ENCODE assay signal across 16 mouse cellular contexts in the genomic region with DNA sequence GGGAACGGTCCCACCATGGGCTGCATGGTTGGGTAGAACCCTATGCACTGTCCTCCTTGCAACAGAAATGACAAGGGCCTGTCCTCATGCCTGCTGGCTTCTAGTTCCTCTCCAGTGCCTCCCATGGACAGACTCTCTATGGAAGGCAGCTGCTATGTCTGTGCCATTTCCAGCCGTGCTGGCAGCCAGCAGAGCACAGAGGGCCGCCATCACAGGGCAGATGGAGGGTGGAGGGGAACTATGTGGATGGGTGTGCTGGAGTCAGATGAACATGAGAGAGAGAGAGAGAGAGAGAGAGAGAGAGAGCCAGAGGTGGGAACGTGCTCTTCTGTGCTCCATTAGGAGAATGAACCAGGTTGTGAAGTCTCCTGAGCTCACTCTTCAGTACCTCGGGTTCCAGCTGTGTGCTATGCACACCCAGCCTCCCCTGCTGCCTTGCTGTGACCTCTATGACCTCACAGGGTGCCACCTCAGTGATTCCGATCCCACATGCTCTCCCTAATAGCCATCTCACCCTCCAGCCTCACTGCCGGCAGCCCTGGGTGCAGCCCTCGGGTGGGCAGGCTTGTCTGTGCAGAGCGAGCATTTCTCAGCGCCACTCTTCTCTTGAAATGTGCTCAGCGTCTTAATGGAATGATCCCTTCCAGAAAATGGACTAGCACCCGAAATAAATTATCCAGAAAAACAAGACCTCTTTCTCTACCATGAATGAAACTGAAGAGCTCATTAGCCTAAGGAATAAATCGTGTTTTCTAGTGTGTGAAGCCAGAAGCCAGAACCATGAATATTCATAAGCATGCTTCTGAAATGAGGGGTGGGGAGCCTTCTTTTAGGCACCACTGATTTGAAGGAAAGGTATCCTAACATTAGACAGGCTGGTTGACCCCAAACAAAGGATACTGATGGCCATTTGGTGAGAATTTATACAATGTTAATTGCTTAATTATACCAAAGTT.
DNase-seq lines count a peak whose midpoint lies in the region; ATAC-seq lines count a peak whose summit lies in the region.
"Had no signal": no experiment of that assay in that cellular context is flagged by ENCODE, and none has a peak within 500 bp of the region (broad histone marks: within the 10 kb centered on the region; RNA-seq: fewer than 3 reads in every experiment).

No protein-coding gene starts in this region.

- no peaks in the 10 kb centered on the region for H3K9me3 ChIP-seq in midbrain, embryonic 15.5 days
- no peaks in the 10 kb centered on the region for H3K9me3 ChIP-seq in midbrain, embryonic 11.5 days (ENCODE audit: control insufficient read depth, low read length)
- H3K9me3 ChIP-seq in hindbrain, embryonic 14.5 days (ENCODE audit: control insufficient read depth, low read length), result no peaks in the 10 kb centered on the region
- no peaks in the 10 kb centered on the region for H3K9me3 ChIP-seq in neural tube, embryonic 14.5 days (ENCODE audit: control insufficient read depth, low read length)

- peak; percentile 69 for ATAC-seq in midbrain, embryonic 15.5 days (replicated peaks)
- no peak for ATAC-seq in midbrain, embryonic 11.5 days (ENCODE audit: low FRiP score)
- ATAC-seq in hindbrain, embryonic 14.5 days (ENCODE audit: low FRiP score), result peak; percentile 83
- ATAC-seq in neural tube, embryonic 14.5 days (ENCODE audit: low read depth), result peak; percentile 87
- ATAC-seq: intestine, postnatal 0 days had no signal

- no peaks in the 10 kb centered on the region for H3K36me3 ChIP-seq in midbrain, embryonic 15.5 days (replicated peaks)
- H3K36me3 ChIP-seq in midbrain, embryonic 11.5 days (ENCODE audit: control insufficient read depth, insufficient read depth, low read length), result no peaks in the 10 kb centered on the region
- no peaks in the 10 kb centered on the region for H3K36me3 ChIP-seq in hindbrain, embryonic 14.5 days (replicated peaks; ENCODE audit: control insufficient read depth, insufficient read depth)
- no peaks in the 10 kb centered on the region for H3K36me3 ChIP-seq in neural tube, embryonic 14.5 days (ENCODE audit: control insufficient read depth, insufficient read depth, low read length)

- H3K4me2 ChIP-seq in midbrain, embryonic 15.5 days, result no peak overlapping the region
- no peak overlapping the region for H3K4me2 ChIP-seq in midbrain, embryonic 11.5 days
- H3K4me2 ChIP-seq in hindbrain, embryonic 14.5 days (replicated peaks), result no peak overlapping the region
- H3K4me2 ChIP-seq in neural tube, embryonic 14.5 days (ENCODE audit: low read depth, low read length), result no peak overlapping the region
- H3K4me2 ChIP-seq: lung, embryonic 14.5 days had no signal

- H3K4me1 ChIP-seq in midbrain, embryonic 15.5 days, result no peaks in the 10 kb centered on the region
- no peaks in the 10 kb centered on the region for H3K4me1 ChIP-seq in midbrain, embryonic 11.5 days (ENCODE audit: control insufficient read depth, insufficient read depth, low read length)
- no peaks in the 10 kb centered on the region for H3K4me1 ChIP-seq in hindbrain, embryonic 14.5 days (replicated peaks; ENCODE audit: control insufficient read depth, insufficient read depth, low read length)
- peaks cover 3% of the 10 kb centered on the region; the same call in 1 of the 2 replicates for H3K4me1 ChIP-seq in neural tube, embryonic 14.5 days (ENCODE audit: control insufficient read depth, insufficient read depth, low read length)

- H3K9ac ChIP-seq in midbrain, embryonic 15.5 days, result no peak overlapping the region
- no peak overlapping the region for H3K9ac ChIP-seq in midbrain, embryonic 11.5 days (ENCODE audit: low read length)
- no peak overlapping the region for H3K9ac ChIP-seq in hindbrain, embryonic 14.5 days
- H3K9ac ChIP-seq in neural tube, embryonic 14.5 days (replicated peaks; ENCODE audit: low read depth, low read length), result no peak overlapping the region
- H3K9ac ChIP-seq: lung, embryonic 14.5 days had no signal

- H3K27ac ChIP-seq in midbrain, embryonic 15.5 days, result peak overlapping the region; percentile 4; the same call in 1 of the 2 replicates
- no peak overlapping the region for H3K27ac ChIP-seq in midbrain, embryonic 11.5 days (ENCODE audit: low read depth, low read length)
- peak overlapping the region; percentile 26; the same call in 1 of the 2 replicates for H3K27ac ChIP-seq in hindbrain, embryonic 14.5 days
- peak overlapping the region; percentile 69 for H3K27ac ChIP-seq in neural tube, embryonic 14.5 days (ENCODE audit: low read depth, low read length)
- H3K27ac ChIP-seq: left cerebral cortex, adult 2 months had no signal

- H3K4me3 ChIP-seq in midbrain, embryonic 15.5 days, result no peak overlapping the region
- no peak overlapping the region for H3K4me3 ChIP-seq in midbrain, embryonic 11.5 days (ENCODE audit: low read depth, low read length)
- H3K4me3 ChIP-seq in hindbrain, embryonic 14.5 days (replicated peaks; ENCODE audit: low read length), result no peak overlapping the region
- H3K4me3 ChIP-seq in neural tube, embryonic 14.5 days (ENCODE audit: low read depth, low read length), result no peak overlapping the region
- H3K4me3 ChIP-seq: left cerebral cortex, adult 2 months had no signal

- 62% methylated on average over 13 of the region's 13 CpGs for WGBS in midbrain, embryonic 15.5 days
- WGBS in midbrain, embryonic 11.5 days, result 70% methylated on average over 13 of the region's 13 CpGs
- 48% methylated on average over 13 of the region's 13 CpGs for WGBS in hindbrain, embryonic 14.5 days
- WGBS in neural tube, embryonic 14.5 days, result 27% methylated on average over 13 of the region's 13 CpGs

- H3K27me3 ChIP-seq in midbrain, embryonic 15.5 days (replicated peaks), result no peaks in the 10 kb centered on the region
- H3K27me3 ChIP-seq in midbrain, embryonic 11.5 days (ENCODE audit: control insufficient read depth, insufficient read depth, low read length), result no peaks in the 10 kb centered on the region
- no peaks in the 10 kb centered on the region for H3K27me3 ChIP-seq in hindbrain, embryonic 14.5 days (ENCODE audit: control insufficient read depth, insufficient read depth, low read length)
- no peaks in the 10 kb centered on the region for H3K27me3 ChIP-seq in neural tube, embryonic 14.5 days (ENCODE audit: control insufficient read depth, insufficient read depth, low read length)

- peak; percentile 82 for DNase-seq in heart, adult 11 months
- no peak for DNase-seq in heart, postnatal 4 days
- no peak for DNase-seq in midbrain, embryonic 11.5 days (ENCODE audit: low spot score, missing footprints)
- DNase-seq in hindbrain, embryonic 14.5 days (ENCODE audit: low spot score), result peak; percentile 26
- DNase-seq in urinary bladder, postnatal 10 days (ENCODE audit: low spot score), result no peak
- no peak for DNase-seq in adrenal gland, adult 2 months
- DNase-seq: B cell, adult 2 months; cerebellum, adult 2 months; embryo, embryonic 11 days; gastrocnemius, postnatal 36 days; lung, embryonic 14.5 days; right cerebral cortex, postnatal 25 days had no signal

Comparison
In these comparisons a context has a peak if more than half of its experiments do, and no peak if none do; other contexts are left out.
1. DNase-seq: peak in heart, adult 11 months (single experiment) and hindbrain, embryonic 14.5 days (single experiment); none in heart, postnatal 4 days (single experiment), midbrain, embryonic 11.5 days (single experiment), urinary bladder, postnatal 10 days (single experiment) and adrenal gland, adult 2 months (single experiment).